Mouse (Mus musculus): ENCODE data around the gene Zbtb48.

The Zbtb48 gene

GRCm38 (mm10) chr4:152002063-152002462 is 25.4 kb downstream of the Zbtb48 start:
- no peak for DNase-seq (ENCODE audit: low read depth, low spot score)

GRCm38 (mm10) chr4:152001335-152001734 is 26.1 kb downstream of the Zbtb48 start:
- DNase-seq (ENCODE audit: low read depth, low spot score): no peak

- peak; percentile 37 for DNase-seq (ENCODE audit: low read depth, low spot score)
These were observed 26.6 kb downstream of the Zbtb48 start for GRCm38 (mm10) chr4:152000906-152001305.

- peak; percentile 80 for DNase-seq (ENCODE audit: low read depth, low spot score)
These were observed 28.0 kb downstream of the Zbtb48 start for GRCm38 (mm10) chr4:151999481-151999880.

GRCm38 (mm10) chr4:151997701-151998100 is 29.8 kb downstream of the Zbtb48 start:
- DNase-seq (ENCODE audit: low read depth, low spot score): no peak

- DNase-seq (ENCODE audit: low read depth, low spot score): no peak
These were observed 30.6 kb downstream of the Zbtb48 start for GRCm38 (mm10) chr4:151996951-151997222.

- peak; percentile 99 for DNase-seq (ENCODE audit: low read depth, low spot score)
These were observed 31.1 kb downstream of the Zbtb48 start, which contains the start of gene Phf13 for GRCm38 (mm10) chr4:151996173-151996950. TSS of gene Phf13 (minus strand) at chr4:151996258.

- DNase-seq (ENCODE audit: low read depth, low spot score): no peak
These were observed 31.9 kb downstream of the Zbtb48 start for GRCm38 (mm10) chr4:151995371-151996172.

- DNase-seq (ENCODE audit: low read depth, low spot score): peak; percentile 48
These were observed 33.0 kb downstream of the Zbtb48 start for GRCm38 (mm10) chr4:151994228-151995171.

- no peak for DNase-seq (ENCODE audit: low read depth, low spot score)
These were observed 34.4 kb downstream of the Zbtb48 start for GRCm38 (mm10) chr4:151993035-151993434.

GRCm38 (mm10) chr4:151992091-151992490 is 35.4 kb downstream of the Zbtb48 start:
- DNase-seq (ENCODE audit: low read depth, low spot score): no peak

GRCm38 (mm10) chr4:151989110-151989488 is 38.4 kb downstream of the Zbtb48 start:
- DNase-seq (ENCODE audit: low read depth, low spot score): no peak

GRCm38 (mm10) chr4:151988342-151989109 is 38.9 kb downstream of the Zbtb48 start, which contains the start of gene Thap3:
TSS of gene Thap3 (minus strand) at chr4:151988997.
- peak; percentile 83 for DNase-seq (ENCODE audit: low read depth, low spot score)

- no peak for DNase-seq (ENCODE audit: low read depth, low spot score)
These were observed 39.5 kb downstream of the Zbtb48 start for GRCm38 (mm10) chr4:151988014-151988341.

GRCm38 (mm10) chr4:151986650-151987049 is 40.8 kb downstream of the Zbtb48 start:
- peak; percentile 21 for DNase-seq (ENCODE audit: low read depth, low spot score)

- peak; percentile 32 for DNase-seq (ENCODE audit: low read depth, low spot score)
These were observed 41.6 kb downstream of the Zbtb48 start for GRCm38 (mm10) chr4:151985886-151986285.

GRCm38 (mm10) chr4:151983560-151983959 is 43.9 kb downstream of the Zbtb48 start:
- DNase-seq (ENCODE audit: low read depth, low spot score): no peak

GRCm38 (mm10) chr4:151983043-151983442 is 44.4 kb downstream of the Zbtb48 start:
- no peak for DNase-seq (ENCODE audit: low read depth, low spot score)

GRCm38 (mm10) chr4:151981363-151981762 is 46.1 kb downstream of the Zbtb48 start:
- peak; percentile 89 for DNase-seq (ENCODE audit: low read depth, low spot score)

GRCm38 (mm10) chr4:151980699-151981098 is 46.8 kb downstream of the Zbtb48 start:
- DNase-seq (ENCODE audit: low read depth, low spot score): no peak

- DNase-seq (ENCODE audit: low read depth, low spot score): peak; percentile 93
These were observed 49.7 kb downstream of the Zbtb48 start for GRCm38 (mm10) chr4:151977748-151978147.
